Mouse (Mus musculus): ENCODE data around the gene Adprh.
A peak's percentile ranks its signal among the peaks of the same experiment; 100 is the strongest.

Gene Adprh

DNA sequence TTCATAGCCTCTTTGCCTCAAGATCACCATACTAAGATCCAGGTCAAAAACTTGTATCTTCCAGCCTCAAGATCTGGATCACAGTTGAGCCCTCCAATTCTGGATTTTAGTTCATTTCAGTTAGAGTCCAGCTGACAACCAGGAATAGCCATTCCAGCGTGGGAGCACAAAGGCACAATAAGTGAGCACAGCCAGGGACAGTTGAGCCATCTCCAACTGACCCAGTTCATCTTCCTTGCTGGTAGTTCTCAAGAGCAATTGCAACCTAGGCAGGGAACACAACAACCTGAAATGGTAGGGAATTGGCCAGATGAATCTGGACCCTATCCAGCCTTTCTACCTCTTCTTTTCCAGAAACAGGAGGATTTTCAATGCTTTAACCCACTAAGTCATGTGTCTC lies 13.3 kb downstream of the Adprh start:
- no peak for DNase-seq

DNA sequence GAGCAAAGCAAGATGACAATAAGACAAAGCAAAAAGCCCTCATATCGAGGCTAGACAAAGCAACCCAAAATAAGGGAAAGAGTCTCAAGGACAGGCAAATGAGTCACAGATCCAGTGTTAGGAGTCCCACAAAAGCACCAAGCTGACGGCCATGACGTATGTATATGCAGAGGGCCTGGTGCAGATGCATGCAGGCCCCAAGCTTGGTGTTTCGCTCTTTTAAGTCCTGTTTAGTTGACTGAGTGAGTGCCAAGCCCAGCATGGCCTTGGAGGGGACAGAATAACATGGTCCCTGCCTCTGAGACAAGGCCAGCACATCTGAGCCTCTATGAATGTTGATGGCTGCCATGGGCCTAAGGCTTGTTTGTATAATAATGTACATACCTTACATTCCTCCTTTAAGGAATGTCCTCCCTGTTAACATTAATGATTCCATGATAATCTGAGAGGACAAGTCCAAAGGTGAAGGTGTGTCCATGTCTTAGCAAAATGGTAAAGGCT lies 18.2 kb downstream of the Adprh start:
- no peak for DNase-seq

DNA sequence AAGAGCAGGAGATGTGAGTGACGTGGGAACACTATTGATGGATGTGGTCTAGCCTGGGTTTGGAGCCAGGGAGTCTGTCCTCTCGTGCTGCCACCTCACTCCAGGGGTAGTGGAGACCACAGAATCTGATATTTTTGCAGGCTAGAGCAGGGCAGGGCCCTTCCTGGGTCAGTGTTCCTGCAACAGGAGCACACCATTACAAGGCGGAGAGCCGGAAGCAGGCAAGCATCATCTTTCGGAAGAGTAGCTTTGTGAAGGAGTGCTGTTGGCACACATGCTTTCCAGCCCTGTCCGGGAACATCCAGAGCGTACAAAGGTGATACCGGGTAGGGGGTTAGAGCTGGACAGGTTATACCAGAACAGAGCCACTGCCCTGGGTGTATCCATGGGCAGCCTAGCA lies 19.0 kb downstream of the Adprh start:
- no peak for DNase-seq

DNA sequence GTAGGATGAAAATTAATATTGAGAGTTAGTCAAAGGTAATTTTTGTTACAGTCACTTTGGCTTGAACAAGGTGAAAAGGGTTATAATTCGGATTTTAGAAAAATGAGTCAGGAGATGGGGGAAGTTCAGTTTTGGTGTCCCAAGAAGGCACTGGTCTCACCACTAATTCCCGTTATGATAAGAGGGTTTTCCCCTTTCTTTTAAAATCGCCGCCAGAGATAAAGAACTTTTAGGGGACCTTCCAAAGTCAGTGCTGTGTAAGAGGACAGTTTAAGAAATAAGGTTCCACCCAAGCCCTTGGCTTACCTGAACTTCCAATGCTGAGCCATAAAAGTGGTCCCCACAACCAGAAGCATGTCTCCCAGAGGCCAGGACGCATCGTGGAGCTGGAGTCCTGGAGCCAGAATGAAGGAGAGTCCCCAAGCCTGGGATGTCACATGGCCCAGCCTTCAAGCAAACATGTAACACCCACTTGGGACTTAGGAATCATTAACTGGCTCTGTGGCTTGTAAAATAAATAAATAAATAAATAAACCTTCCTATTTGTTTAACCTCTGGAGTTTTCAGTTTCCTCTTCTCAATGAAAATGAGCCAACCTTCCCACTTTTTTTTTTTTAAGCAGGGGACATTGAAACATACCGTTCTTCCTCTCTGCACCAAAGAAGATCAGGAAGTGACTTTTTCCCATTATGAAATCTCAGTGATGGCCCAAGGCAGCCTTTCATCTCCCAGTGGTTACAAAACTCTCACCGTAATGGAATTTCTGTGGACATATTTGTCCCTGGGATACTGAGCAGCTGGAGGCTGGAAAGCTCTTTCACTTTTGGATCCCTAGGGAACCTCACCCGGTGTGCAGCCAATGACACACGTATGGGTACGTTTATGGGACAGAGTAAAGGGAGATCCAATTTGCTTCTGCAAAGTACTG lies 19.7 kb downstream of the Adprh start, which contains the start of gene Pla1a:
Pla1a (minus strand) TSS at position 648 of the 928 bp plus-strand sequence.
- peak; percentile 30 to 39 for DNase-seq

DNA sequence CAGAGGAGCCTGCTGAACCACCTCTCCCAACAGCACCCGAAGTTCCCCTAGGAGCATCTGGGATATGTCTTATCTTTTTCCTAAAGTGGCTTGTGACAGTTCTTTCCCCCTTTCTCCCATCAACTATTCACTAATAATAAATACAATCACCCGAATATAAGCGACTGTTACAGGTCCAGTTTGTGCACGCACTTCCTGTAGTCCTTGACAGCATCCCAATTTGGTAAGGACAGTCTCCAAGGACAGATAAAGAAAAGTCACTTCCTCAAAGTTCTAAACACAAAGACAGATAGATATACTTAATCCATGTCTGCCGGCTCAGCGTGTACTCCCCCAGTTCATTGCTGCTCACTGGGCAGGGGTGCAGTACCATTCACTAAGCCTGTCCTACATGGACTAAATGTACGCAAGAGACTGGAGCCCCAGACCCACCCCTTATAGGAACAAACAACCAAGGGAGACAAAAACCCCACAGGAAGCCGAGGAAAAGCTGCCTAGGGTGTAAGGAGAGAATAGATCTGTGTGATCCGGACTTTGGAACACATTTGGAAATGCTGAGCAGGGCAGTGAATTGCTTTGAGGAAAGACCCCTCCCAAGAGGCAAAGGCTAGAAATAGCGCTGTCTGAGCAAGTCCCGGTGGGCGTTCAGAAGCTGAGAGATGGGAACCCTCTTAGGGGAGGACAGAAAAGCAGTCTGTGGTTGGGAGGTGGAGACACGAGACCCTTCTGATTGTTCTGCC lies 20.9 kb downstream of the Adprh start:
- no peak for DNase-seq

DNA sequence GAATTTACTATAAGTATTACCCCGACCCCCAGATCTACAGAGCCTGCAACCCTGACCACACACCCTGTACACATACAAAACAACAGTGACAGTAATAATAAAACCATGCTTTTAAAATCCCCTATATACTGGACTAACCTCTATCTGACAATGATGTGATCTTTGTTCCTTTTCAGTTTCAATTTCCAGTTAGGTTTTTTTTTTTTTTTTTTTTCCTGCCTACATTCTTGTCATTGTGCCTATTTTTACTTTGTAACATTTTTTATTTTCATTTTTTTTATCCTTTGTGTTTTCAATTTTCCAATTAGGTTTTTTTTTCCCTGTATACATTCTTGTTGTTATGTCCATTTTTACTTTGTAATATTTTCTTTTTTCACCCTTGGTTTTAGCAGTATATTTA lies 26.7 kb downstream of the Adprh start:
- DNase-seq, result no peak

DNA sequence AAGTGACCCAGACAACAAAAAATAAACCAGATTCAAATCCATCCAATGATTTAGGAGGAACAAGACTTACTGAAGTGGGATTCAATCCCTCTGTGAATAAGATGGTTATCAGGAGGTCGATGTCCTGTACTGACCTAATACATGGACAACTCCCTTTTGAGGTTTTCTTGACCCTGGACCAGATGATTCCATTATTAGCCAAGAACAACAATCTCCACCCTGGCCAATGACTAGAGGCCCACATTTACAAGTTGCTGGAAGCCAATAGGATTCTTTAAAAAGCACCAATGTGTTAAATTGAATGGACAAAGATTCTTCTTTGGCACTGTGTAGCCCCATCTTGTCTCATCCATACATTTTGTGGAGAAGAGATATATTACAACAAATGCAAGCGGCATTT lies 27.1 kb downstream of the Adprh start:
- no peak for DNase-seq

DNA sequence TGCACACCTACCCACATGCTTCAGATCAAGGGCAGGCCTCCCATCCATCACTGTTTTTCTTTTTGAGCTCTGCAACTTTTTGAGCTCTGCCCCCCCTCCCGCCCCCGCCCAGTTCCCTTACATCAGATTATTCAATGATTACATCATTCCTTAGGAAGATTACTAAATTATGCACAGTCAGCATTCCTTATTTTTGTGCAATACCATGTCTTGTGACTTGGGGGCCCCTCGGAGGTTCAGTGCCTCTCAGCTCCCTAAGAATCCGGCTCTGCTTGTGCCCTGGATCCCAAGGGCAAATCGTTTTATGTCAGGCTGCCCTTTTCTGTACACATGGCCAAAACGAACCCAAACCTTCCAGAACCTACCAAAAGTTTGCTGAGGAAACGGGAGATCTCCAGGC lies 37.5 kb downstream of the Adprh start:
- DNase-seq, result no peak

DNA sequence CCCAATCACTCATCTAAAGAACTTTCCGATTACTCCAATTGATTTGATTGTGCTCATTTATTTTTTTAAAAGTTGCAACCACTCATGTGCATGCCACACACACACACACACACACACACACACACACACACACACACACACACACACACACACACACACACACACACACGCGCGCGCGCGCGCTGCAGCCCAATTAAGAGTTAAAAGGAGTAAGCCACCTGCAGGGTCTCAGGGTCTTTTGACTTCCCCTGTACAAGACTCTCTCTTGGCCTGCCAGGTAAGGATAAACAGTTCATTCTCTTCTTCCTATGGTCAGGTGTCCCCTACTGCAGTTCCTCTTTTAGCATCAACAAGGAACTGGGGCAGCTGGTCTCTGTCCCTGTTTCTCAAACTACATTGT lies 44.1 kb downstream of the Adprh start:
- no peak for DNase-seq

DNA sequence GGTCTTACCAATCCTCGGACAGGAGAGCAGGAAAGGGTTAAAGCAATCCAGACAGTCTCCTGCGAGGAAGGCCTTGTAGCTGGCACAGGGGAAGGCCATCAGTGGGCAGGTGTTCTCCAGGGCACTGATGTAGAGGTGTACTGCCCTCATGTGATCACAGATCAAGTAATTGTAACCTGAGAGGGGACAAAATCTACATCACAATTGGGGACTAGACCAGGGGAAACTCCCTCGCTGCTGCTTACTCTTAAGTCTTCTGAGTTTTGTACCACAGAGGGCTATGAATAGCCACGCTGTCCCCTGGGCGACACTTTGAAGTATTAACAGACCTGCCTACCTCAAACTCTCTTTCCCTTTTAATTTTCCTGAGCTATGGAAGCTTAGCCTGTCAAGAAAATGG lies 44.9 kb downstream of the Adprh start:
- DNase-seq, result no peak

DNA sequence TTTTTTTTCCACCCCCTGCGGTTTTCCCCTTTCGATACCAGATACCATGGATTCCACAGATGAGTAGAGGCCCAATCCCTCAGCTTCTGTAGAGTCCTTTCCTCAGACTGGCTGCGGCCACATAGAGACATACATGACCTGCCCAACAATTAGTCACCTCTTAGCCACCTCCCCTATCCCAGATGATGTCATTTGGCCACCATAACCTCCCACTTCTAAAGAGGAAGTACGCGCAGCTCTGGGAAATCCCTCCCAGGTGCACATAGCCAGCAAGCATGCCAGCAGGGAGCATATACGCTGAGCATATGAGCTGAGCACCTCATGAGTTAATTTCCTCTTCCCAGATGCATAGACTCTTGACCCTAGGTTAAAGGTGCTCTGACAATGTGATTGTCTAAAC lies 45.8 kb downstream of the Adprh start:
- DNase-seq, result no peak

DNA sequence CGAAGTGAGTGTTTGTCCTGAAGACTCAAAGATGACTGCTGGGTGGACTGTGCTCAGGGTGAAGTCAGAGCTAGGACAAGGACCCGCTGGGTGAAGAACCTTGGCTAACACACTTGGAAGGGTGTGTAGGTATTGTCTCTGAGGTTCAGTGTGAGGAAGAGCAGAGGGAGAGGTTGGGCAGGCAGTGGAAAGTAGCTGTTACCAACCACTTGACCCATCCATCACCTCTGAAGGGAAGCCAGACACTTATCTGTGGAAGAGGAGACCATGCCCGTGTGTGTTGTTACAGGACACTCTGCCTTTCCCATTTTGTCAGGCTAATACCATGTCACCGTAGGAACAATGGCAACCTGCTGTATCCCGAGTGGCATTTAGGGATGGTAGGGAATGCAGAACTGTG lies 46.2 kb downstream of the Adprh start:
- DNase-seq, result no peak

DNA sequence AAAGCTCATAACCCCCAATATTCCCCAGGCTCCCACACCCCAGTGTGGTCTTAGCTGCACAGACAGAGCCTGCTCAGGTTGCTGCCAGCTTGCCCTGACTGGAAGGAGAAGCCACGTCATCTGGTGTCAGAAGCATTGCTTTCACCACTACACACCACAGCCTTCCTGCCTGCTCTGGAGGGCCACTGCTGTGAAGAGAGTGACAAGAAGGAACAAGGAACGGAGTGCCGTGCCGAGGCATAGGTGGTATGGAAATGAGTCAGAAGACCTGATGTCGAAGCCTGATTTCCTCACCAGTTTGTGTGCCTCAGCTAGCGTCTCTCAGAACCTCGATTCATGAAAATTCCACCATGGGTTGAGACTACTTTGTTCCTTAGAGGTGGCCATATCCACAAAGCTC lies 48.9 kb downstream of the Adprh start:
- DNase-seq, result no peak

DNA sequence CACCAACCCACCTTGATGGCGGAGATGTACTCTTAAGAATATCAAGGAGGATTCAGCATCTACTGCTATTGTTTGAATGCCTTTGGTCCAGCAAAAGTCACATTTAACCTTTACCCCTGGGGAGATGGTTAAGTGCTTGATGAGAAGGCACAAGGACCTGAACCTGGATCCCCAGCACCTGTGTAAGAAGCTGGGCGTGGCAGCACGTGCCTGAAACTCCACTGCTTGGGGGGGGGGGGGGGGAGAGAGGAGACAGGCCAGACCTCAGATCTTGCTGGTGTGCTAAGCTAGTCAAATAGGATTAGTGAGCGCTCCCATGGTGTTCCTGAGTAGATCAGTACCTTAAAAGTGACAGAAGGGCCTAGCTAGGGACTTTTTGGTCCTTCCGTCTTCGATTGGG lies 51.0 kb downstream of the Adprh start:
- no peak for DNase-seq

DNA sequence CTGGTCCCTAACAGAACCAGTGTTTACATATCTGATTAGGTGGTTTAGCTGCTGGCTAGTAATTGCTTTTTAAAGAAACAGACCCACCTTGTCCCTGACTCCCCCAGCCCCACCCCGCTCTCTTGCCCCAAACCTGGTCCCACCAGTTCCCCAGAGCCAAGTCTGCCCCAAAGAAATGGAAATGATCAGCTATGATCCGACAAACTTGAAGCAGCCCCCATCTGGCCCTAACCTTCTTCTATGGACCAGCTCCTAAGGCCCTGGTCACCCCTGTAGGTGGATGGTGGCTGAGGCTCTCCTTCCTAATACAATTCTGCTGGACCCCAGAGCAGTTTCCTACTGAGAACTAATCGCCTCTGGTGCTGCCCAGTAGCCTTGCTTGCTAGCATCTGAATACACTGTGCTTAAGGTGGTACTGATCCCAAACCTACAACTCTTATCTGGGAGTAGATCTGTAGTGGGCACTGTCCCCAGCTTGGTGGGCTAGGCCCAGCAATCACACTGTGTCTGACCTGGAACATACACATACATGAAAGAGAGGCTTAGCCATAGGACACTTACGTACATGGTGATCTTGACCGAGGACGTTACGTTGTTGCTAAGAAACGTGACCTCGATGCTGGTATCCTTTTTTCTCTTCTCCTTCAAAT lies 52.1 kb downstream of the Adprh start:
- DNase-seq, result no peak

DNA sequence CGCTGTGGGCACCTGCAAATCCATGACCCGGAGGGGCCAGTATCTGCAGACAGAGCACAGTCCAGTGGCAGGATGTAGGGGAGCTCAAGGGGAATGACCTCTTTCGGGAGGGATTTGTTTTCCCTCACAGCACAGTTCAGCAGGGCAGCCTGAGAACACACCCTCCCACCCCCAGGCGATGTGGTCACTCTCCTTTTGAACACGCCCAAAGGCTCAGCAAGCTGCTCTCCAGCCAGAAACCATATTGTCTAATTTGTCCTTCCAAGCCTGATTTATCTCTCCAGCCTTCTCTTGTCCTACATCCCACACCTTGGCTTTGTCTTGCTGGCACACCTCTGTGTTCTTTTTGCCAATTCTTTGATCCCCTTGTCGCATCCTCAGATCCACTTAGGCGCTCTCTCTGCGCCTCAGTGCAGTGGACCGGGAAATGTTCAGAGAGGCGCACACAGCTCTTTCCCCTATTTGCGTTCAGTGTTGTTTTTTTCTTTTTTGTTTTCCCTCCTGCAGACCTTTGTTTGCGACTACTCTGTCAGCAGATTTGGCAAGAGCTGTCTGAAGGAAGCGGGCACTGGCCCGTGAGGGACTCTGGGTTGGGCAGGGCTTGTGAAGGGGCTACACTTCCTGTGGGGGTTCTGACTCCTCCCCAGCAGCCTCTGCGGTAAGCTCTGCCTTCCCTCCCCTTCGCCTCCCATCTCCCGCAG lies 52.8 kb downstream of the Adprh start:
- peak; percentile 57 to 67 for DNase-seq

DNA sequence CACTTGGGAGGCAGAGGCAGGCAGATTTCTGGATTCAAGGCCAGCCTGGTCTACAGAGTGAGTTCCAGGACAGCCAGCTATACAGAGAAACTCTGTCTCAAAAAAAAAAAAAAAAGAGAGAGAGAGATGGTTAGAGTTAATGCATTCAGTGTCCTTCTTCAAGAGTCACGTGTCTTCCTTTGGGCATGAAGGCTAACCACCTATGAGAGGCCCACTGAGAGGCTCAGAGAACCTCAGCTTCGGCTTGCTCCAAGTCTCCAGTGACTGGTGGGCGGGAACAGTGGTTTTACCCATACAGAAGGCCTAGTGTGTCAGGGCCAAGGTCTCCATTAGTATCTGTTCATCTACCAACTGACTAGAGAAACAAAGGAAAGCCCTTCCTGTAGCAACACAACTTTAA lies 53.4 kb downstream of the Adprh start:
- no peak for DNase-seq

DNA sequence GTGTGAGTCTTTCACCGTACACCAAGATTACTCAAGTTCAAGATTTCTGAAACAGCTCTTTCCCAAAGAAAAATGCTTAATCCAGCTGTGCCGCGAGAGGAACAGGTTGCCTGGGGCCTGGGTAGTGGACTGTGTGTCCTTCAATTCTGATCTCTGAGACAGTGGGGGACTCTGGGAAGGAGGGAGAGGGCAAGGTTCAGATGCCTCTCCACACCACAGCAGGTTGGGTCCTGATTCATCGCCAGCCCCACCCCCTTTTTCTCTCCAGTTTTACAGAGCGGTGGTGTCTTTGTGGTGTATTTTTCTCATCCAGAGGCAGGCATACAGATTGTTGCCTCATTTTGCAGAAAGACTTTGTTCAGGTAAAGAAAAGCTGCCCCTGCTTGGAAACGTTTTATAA lies 54.2 kb downstream of the Adprh start:
- DNase-seq, result peak; percentile 81 to 84

DNA sequence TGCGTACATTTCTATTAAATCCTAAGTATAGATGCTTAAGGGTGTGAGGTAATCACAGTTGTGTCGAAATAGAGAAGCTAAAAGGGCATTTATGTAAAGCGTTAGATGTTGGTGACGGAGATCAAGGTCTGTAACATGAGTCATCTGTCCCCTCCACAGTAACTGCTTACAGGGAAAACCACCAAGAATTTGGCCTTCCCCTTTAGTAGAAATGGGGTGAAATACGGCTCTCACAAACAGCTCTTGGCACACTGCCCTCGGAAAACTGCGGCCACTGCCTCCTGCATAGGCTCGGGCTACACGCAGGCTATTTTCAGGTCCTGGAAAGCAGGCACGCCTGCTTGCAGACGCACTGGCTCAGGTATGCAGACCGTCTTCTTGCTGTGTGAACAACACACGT lies 56.3 kb downstream of the Adprh start:
- DNase-seq, result peak; percentile 56 to 78

DNA sequence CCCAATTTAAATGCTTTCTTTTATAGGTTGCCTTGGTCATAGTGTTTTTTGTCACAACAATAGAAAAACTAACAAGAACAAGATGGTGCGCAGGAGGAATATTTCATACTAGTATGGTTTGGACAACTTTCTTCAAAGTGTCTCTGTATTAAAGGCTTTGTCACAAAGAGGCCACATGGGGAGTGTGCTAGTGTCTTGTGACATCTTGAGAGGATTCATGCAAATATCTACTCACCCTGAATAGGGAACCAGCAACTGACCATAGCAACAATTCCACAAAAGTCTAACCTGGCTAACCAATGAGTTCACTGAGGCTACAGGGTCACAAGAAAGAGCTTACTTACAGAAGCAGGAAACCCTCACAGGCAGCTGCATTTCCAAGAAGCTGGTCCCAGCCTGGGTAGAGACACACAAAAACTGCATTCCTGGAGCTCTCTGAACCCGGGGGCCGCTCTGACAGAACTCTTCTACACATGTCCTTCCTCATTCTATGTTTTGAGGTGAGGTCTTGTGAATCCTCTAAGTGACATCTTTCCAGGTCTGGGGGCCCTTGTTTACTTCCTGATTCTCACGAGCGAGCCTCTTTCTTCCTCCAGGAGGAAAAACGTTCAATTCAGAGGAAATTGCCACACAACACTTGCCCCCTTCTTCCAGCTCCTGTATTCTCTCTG lies 57.3 kb downstream of the Adprh start:
- DNase-seq, result peak in 1 of 2 experiments; percentile 7

DNA sequence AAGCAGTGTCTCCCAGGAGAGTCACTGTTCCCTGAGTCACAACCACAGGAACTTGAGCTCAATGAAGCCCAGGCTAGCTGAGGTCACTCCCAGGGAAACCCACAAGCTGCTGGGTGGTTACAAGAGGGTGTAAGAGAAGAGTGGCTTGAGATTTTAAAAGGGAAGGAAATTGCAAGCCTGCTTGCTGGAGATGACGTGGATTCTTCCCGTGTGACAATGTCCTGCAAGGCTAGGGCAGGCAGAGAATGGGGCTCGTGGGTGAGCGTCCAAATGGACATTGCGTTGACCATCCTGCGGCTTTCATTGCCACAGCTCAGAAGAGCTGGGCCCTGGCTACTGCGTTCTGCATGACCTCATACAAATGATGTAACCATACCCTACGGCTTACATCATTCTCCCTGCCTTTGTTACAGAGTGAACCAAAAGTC lies 58.3 kb downstream of the Adprh start:
- DNase-seq, result no peak

All from kidney, postnatal 36 days (tissue).